Mouse (Mus musculus) MEL-GATA-1-ER (cell line): ENCODE data around the gene Gp1ba.

Experiments used
- DNase-seq: peaks from one replicate; pipeline ENCODE4 v3.0.0-alpha.2; 2012; ENCODE audit warnings: low read depth; ENCODE audit errors: extremely low read depth

The Gp1ba gene

DNA sequence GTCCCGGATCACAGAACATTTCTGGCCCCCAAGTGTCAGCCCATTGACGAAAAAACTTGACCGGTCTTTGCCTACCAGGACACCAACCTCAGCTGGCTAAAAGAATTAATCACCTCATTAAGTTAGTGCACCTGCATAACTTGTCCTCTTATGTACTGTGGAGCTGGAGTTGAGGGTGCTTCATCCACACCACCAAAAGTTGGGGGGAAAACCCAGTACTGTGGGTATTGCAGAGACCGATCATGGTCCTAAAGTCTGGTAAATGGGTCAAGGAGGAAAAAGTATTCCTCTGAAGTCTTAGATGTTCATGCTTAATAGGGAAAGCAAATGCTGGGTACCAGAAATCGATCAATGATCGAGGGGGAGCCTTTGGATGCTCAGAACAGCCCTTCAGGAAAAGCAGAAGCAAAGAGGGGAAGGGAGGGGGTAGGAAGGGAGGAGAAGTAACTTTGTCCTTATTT, 14.0 kb downstream of the Gp1ba start:
- DNase-seq = peak; percentile 73

GRCm38 (mm10) chr11:70653345-70654197, 14.6 kb downstream of the Gp1ba start:
- no peak for DNase-seq

GRCm38 (mm10) chr11:70654198-70654922, 15.4 kb downstream of the Gp1ba start, which contains the start of gene Pfn1:
TSS of gene Pfn1 (minus strand) at chr11:70654644.
- DNase-seq = peak; percentile 74

DNA sequence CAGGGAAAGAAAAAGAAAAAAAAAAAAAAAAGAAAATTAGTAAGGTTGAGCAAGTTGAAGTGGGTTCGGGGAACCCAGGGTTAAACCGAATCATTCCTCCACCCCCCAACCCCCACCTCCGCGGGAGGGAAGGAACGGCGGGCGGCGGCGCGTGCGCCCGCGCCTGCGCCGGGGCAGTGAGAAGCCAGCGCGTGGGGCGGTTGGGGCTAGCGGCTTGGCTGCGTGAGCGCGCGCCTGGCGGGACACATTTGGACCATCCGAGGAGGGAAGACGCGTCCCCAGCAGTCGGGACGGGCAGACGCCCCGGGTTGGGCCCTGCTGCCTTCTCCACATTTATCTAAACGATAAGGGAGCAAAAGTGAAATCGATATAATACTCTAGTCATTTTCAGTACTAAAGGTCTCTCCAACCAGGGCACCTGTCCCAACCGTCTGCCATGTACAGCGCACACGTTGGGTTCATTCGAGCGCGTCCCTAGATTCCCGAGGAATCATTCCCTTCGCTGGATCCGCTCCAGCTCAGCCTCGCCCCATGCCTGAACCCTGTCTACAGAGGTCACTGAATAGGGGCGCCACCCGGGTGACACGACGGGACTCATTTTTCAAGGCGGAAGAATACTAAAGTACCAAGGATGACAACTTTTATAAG, 16.1 kb downstream of the Gp1ba start:
- no peak for DNase-seq

DNA sequence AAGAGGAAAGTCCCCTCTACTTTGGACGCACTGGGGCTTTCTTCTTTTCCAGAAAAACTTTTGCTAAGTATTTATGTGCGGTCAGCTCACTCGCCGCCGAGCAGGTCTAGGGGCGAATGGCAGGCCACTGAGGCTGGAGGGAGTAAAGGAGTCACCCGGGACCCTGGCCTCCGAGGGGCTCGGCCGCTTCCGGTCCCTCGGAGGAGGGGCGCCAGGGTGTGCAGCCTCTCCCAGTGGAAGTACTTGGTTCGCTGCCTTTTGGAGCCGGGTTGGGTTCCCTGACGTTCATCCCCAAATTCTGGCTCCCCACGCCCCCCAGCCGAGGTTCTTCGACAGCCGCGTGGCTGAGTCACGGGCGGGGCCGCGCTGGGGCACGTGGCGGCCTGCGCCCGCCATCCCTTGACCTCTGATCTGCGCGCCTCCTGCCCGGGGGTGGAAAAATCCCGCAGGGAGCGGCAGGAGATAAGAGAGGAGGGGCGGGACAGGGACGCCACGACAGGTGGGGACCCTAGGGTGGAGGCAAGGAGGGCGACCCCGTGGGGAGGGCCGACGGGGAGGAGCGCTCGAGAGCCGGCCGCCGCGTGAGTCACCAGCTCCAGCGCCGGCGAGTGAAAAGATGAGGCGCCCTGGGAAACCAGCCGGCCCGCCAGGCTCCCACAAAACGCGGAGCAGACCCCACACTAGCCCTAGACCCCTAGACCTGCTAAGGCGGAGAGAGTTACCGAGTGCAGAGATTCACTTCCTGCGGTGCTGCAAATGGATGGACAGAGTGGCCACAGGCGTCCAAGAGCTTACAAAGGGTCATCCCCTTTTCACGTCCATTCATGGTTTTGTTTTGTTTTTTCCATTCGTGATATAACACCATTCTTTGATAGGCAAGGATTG, 16.9 kb downstream of the Gp1ba start:
- no peak for DNase-seq

- DNase-seq = no peak
These were observed 17.6 kb downstream of the Gp1ba start for GRCm38 (mm10) chr11:70656456-70656927.

DNA sequence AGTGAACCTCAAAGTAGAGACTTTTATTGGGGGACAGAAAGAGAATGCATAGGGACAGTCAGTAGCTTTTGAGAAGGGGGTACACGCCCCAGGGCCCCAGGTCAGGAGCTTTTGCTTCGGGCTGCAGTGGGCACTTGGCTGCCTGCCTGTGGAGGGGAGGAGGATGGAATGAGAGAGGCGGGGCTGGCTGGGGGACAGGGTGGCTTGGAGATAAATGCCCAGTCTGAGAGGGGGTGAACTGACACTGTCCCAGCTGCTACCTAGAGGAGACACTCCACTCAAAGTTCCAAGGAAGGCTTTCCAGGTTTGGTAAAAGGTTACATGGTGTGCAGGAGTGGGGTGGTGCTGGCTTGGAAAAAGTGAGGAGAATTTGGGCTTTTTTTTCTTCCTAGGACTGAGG, 18.0 kb downstream of the Gp1ba start, which contains the start of gene Eno3:
Eno3 (plus strand) TSS at position 239 of the 400 bp plus-strand sequence.
- DNase-seq = no peak

- DNase-seq = no peak
These were observed 18.7 kb downstream of the Gp1ba start for GRCm38 (mm10) chr11:70657573-70657972.

GRCm38 (mm10) chr11:70657991-70658390, 19.1 kb downstream of the Gp1ba start:
- no peak for DNase-seq

GRCm38 (mm10) chr11:70658521-70658920, 19.6 kb downstream of the Gp1ba start:
- no peak for DNase-seq

DNA sequence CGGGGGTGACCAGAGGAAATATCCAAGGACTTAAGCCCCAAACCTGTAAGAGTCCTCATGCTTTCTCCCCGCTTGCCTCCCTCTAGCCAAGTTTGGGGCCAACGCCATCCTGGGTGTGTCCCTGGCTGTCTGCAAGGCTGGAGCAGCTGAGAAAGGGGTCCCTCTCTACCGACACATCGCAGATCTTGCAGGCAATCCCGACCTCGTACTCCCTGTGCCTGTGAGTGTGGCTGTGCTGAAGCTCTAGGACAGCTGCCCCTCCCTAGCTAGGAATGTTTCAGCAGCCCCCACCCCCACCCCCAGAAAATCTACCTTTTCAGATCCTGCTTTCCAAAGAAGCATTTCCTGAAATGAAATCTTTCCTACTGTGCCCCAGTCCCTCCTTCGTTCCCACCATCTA, 20.0 kb downstream of the Gp1ba start:
- no peak for DNase-seq

DNA sequence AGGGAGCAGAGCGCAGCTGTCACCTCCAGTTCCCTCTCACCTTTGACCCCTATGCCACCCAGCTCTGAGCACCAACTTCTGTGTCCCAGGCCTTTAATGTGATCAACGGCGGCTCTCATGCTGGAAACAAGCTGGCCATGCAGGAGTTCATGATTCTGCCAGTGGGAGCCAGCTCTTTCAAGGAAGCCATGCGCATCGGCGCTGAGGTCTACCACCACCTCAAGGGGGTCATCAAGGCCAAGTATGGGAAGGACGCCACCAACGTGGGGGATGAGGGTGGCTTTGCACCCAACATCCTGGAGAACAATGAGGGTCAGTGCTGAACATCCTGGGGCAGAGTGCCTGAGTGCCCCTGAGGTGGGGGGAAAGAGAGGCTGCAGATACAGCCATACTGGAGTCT, 21.6 kb downstream of the Gp1ba start:
- no peak for DNase-seq

DNA sequence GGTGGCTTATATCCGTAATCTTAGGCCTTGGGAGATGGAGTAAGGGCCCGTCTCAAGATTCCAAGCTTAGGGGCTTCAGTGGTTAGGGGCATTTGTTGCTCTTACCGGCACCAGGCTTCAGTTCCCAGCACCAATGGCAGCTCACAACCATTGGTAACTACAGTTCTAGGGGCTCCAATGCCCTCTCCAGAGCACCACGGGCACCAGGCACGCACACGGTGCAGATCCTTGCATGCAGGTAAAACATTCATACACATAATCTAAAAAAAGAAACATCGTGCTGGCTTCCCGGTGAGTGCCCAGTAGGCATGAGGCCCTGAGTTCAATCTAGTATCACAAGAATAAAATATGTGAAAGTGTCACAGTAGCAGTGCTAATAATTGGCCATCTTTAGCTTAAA, 24.2 kb downstream of the Gp1ba start:
- no peak for DNase-seq

DNA sequence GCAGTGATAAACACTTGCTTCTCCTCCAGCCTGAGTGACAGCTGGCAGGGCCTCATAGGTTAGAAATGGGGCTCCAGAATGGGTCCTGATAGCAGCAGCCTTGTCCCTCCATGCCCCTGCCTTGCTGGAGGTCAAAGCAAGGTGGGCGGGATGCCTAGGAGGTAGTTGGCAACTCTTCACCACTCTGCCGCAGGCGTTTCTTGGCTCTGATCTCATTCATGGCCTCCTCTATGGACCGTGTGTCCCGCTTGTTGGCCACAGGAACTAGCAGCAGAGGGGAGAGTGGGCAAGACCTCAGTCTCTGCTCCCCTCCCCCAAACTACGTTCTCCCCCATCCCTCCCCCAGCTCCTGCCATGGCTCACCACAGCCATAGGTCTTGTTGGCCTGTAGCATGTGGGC, 25.0 kb downstream of the Gp1ba start:
- DNase-seq = no peak

DNA sequence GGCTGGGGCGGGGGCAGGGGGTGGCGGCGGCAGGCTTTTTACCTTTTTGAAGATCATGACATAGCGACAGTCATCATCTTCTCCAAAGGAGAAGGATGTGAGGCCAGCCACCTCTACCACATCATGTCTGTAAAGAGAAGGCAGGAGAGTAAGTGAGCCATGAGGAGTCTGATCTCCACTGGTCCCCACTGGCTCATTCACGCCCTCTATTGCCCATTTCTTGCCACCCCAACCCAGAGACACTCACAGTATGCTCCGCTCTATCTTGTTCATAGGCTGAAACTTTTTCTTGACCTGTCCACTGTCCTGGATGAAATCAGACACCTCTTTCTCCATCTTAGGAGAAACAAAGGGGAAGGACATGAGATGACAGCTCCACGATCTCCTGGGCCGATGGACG, 25.8 kb downstream of the Gp1ba start:
- DNase-seq = no peak

DNA sequence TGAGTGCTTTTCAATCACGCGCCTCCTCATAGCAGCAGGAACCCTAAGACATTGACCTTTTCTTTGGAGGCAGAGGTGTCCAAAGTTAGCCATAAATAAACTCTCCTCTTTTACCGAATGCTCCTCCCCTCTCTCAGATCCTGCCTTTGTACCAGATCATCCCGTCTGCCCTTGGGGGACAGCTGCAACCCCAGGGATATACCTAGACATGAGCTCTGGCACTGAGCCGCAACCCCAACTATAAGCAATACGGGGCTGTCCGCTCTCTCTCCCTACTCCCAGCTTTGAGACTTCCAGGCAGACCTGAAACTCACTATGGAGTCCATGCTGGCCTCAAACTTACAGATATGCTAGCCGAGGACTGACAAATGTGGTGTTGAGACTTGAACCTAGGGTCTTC, 27.8 kb downstream of the Gp1ba start:
- no peak for DNase-seq

GRCm38 (mm10) chr11:70667271-70668150, 28.6 kb downstream of the Gp1ba start:
- no peak for DNase-seq

DNA sequence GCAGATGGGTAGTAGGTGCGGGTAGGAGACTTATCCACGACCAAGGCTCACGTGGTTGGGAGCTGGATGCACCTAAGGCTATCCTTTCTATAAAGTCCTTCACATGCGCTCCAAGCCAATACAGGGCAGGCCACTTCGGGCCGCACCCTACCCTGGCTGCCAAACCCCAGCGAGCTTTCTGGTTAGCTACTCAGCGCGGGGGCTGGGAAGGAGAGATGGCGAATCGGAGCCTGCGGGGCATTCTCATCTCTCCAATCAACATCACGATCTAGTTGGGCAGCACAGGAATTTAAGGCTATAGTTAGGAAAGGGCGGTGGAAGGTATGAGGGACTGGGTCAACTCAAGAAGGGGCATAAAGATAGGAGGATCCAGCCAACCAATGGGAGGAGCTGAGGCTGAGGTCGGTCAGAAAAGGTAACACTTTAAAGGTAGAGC, 29.4 kb downstream of the Gp1ba start:
- DNase-seq = no peak

DNA sequence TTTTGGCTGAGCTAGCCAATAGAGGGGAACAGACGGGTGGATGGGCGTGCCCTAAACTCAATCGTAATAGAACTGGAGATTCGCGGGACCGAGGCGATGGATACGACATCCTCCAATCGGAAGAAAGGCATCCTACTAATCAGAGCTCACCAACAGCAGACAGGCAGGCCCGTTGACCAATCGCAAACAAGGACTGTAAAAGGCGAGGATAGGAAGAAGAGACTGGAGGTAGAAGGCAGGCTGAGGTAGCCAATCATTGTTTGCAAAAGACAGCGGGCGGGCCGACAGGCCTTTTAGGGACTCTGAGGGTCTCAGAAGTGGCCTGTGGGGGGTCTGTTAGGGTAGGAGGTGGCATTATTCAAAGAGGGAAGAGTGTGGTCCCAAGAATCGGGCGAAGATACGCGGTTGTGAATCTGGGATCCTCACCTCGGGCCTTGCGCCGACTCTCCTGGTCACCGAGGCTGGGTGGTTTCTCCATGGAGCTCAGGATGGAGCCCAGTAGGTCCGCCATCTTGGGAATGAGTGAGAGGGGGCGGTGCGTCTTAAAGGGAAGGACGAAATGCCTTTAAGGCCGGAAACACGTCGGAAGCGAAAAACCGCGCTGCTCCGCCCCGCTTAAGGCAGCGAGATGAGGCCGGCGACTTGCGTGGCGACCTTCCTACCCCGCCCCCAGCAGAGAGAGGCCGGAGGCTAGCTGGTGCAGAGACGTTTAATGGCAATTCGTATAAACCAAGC, 30.0 kb downstream of the Gp1ba start, which contains the start of gene Spag7:
Spag7 (minus strand) TSS at position 646 of the 735 bp plus-strand sequence.
- peak; percentile 100 for DNase-seq
